Mouse (Mus musculus): ENCODE measurements around the gene Mdm2.

The Mdm2 gene

GRCm38 (mm10) chr10:117696021-117696826 is 14.3 kb downstream of the Mdm2 start:
- no peak for DNase-seq (ENCODE audit: low spot score)

- DNase-seq (ENCODE audit: low spot score) = no peak
These were observed 15.0 kb downstream of the Mdm2 start for GRCm38 (mm10) chr10:117695605-117696004.

- no peak for DNase-seq (ENCODE audit: low spot score)
These were observed 15.5 kb downstream of the Mdm2 start for GRCm38 (mm10) chr10:117695027-117695426.

- DNase-seq (ENCODE audit: low spot score) = no peak
These were observed 16.2 kb downstream of the Mdm2 start for GRCm38 (mm10) chr10:117694255-117694953.

- no peak for DNase-seq (ENCODE audit: low spot score)
These were observed 17.6 kb downstream of the Mdm2 start for GRCm38 (mm10) chr10:117692953-117693352.

- DNase-seq (ENCODE audit: low spot score) = no peak
These were observed 18.4 kb downstream of the Mdm2 start for GRCm38 (mm10) chr10:117692173-117692572.

- no peak for DNase-seq (ENCODE audit: low spot score)
These were observed 19.1 kb downstream of the Mdm2 start for GRCm38 (mm10) chr10:117691389-117691968.

DNA sequence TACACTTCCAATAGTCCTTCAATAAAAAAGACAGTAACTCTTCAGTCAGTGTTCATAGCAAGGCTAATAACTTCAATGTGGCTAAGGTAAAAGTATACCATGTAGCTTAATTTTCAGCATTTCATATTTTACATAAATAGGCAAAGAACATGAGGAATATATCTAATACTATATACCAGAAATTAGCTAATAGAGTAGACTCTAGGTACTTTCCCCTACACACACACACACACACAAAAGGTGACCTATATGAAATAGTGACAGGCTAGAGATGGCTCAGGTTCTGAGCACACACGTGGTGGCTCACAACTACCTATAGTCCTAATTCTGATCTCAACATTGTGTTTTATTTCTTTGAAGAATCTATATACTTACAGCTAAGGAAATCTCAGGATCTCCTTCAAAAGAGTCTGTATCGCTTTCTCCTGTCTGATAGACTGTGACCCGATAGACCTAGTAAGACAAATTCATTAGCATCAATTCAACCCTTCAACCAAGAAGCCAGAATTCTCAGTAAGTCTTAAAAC is 19.7 kb downstream of the Mdm2 start:
- no peak for DNase-seq (ENCODE audit: low spot score)

GRCm38 (mm10) chr10:117690101-117690352 is 20.5 kb downstream of the Mdm2 start:
- no peak for DNase-seq (ENCODE audit: low spot score)

DNA sequence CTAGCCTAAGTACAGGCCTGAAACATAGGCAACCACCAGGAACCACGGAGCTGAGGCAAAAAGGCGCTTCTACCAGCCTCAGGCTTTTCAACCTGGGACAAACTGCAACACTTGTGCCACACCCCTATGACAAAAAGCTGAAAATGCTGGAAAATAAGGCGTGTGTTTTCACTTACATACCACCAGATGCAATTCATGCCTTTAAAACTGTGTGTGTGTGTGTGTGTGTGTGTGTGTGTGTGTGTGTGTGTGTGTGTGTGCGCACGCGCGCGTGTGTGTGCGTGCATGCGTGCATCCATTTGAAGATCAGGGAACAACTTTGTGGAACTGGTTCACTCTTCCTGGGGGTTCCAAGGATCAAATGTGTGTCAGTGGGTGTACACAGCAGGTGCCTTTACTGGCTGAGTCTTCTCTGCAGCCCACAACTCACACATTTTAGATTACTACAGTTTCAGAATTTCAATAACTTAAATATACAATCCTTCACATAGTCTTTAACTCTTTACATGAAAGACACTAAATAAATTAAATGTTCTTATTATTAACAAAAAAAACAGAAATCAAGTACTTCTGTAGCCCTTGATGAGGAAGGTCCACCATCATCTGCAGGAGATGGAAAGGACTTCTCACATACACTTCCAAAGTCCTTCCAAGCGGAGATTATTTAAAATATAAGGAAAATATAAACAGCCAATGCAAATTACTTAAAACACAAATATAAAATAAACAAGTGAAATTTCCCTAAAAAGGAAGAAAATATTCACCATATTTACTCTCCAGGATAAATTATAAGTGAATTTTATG is 21.1 kb downstream of the Mdm2 start:
- no peak for DNase-seq (ENCODE audit: low spot score)

- no peak for DNase-seq (ENCODE audit: low spot score)
These were observed 22.1 kb downstream of the Mdm2 start for GRCm38 (mm10) chr10:117688204-117689151.

DNA sequence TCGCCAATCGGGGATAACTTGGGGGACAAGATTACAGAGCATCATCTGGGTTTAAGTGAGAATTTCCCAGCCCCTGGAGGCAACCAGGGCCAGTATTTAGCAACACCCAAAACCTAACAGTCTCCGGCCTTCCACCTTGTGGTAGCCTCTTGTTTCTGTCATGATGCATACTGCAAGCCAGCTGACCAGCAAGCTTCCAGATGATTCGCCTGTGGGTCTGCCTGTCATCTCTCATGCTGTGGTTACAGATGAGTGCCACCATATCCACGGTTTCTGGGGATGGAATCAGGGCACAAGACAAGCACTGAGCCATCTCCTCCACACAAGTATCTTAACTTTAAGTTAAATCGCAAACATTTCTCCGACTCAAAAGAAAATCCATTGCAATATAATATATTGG is 23.0 kb downstream of the Mdm2 start:
- DNase-seq (ENCODE audit: low spot score) = no peak

DNA sequence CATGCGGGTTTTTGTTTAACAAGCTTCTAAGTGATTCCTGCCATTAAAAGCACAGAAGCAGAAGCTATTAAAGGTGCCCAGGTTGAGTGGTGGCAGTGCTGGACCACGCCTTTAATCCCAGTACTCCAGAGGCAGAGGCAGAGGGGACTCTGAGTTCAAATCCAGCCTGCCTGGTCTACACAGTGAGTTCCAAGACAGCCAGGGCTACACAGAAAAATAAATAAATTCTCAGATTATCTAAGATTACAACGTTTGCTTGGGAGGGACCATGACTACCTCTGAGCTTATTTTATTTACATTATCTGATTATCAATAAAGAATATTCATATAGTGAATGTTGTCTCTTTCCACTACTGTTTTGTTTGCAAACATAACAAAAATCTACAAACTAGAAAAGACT is 23.5 kb downstream of the Mdm2 start:
- DNase-seq (ENCODE audit: low spot score) = no peak

DNA sequence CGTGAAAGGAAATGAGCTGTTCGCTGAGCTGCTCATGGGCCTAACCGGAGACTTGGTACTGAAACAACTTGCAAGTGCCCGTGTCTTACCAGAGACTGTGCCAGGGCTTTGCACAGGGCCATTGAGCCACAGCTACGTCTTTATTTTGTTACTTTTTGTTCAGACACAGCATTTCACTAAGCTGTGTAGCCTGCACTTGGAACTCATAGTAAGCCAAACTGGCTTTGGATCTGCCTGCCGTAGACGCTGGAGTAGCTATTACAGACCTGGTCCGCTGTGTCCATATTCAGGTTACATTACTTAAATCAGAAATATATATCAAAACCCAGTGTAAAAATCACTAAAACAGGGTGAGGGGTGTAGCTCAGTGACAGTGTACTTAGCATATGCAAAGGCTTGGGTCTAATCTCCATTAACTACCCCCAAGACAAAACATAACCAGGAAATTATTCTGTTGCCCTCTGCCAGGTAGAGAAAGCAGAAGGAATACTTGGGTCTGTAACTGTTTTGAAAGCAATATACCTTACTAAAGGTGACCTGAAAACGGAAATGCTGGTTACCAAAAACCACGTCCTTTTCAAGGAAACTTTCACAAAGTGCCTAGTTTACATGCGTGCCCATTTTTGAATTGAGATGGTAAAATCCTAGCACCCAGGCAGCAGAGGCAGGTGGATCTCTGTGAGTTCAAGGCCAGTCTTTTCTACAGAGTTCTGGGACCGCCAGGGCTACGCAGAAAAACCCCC is 24.5 kb downstream of the Mdm2 start:
- no peak for DNase-seq (ENCODE audit: low spot score)

DNA sequence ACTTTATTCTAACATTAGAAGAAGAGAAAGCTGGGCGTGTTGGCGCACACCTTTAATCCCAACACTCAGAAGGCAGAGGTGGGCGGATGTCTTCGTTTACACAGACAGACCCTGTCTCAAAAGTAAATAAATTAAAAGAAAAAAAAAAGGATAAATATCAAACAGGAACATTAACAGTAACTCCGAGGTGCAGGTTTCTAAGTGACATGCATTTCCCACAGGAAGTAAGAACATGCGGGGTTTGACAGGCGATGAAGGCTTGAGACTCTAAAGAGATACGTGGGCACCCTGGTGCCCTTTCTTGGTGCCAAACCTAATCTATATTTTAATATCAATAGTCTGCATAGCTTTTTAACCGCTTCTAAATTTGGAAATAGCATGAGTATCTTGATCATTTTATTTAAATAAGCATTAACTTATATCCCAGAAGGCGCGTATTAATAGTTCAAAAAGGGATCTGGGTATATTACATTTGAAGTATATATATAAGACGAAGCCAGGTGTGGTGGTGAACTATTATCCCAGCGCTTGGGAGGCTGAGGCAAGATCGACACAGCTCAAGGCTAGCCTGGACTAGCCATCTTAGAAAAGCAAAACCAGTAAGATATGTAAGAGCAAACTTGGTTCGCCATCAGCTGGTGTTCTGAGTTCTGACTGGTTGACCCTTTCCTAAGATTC is 25.2 kb downstream of the Mdm2 start:
- DNase-seq (ENCODE audit: low spot score) = no peak

DNA sequence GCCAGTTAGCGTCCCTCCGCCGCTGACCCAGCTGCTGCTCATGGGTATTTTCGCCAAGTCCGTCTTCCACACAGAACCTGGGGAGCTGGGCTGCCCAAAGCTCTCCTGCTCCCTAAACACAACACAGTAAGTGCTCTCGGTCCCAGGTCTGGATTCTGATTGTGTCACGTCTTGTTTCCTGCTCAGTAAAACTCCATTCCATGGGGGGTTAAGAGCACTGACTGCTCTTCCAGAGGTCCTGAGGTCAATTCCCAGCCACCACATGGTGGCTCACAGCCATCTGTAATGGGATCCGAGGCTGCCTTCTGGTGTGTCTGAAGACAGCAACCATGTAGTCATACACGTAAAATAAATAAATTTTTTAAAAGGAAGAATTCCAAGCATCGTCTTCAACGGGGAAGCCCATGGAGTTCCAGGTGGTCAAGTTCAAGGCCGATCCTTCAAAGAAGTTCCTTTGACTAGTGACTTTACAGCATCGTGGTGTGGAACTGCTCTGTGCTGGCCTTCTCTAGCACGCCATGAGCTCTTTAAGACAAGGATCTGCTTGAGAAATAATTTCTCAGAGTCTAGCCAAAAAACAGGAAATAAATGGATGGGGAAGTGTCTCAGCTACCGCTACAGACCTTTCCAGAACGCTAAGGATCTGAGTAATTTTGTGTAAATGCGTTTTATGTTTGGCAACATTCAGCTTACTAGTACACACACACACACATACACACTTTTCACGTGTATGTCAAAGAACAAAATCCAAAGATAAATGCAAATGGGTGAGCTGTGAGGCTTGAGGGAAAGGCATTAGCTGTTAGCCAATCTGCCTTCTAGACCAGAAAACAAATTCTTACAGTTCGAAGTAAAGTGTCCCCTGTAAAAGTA is 26.0 kb downstream of the Mdm2 start:
- no peak for DNase-seq (ENCODE audit: low spot score)

GRCm38 (mm10) chr10:117683734-117684037 is 26.9 kb downstream of the Mdm2 start:
- no peak for DNase-seq (ENCODE audit: low spot score)

- no peak for DNase-seq (ENCODE audit: low spot score)
These were observed 27.5 kb downstream of the Mdm2 start for GRCm38 (mm10) chr10:117682858-117683733.
